Mouse (Mus musculus) ES-CJ7 (cell line): ENCODE data around the gene Adgrf1.

Experiments
- DNase-seq: peaks from one replicate; pipeline ENCODE4 v3.0.0; 2011; ENCODE audit warnings: low read depth, low spot score

The Adgrf1 gene

GRCm38 (mm10) chr17:43361021-43361420, 90.9 kb downstream of the Adgrf1 start:
- no peak for DNase-seq

DNA sequence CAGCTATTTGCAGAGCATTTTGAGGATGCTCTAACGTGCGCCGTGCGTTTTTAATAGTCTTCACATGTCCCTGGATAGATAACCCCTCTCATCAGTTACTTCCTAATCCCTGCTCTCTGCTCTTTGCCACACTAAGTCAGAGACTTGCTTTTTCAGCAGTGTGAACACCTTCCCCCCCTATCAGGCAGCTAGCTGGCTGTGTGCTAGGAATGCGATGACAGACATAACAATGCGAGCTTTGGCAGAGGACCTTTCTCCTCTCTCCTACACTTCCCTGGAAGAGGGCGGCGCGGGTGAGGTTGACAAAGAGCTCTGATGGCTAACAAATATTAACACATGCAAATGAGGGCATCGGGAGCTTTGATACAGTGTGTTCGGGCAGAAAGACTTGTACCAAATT, 92.2 kb downstream of the Adgrf1 start:
- peak; percentile 7 for DNase-seq

DNA sequence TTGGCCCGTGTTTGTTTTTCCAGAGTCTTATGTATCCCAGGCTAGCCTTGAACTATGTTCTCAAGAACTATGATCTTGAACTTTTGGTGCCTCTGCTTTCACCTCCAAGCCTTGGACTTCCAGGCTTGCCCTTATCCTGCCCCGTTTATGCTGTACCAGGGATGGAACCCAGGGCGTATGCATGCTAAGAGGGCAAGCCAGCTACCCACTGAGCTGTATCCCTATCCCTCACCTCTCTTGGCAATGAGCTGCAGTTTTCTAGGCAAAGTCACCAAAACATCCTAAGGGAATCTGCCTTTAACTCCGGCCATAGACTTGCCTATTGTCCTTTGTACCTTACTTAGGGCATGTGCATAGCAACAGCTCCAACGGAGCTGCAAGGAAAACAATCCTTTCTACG, 92.8 kb downstream of the Adgrf1 start:
- DNase-seq = no peak

DNA sequence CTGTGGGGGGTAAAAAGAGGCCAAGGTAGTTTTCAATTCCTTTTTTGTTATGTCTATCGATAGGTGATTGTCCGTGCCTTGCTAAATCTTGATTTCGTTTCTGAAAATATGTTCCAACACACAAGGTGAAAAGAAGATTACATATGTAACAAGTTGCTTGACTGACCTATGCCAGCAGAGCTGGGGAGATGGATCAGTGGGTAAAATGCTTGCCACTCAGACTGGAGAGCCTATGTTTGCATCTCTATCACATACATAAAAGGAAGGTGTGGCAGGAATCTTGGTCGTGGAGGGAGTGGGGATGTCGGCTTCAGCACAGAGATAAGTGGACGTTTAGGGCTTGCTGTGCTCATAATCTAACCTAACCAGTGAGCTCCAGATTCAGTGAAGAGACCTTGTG, 93.8 kb downstream of the Adgrf1 start:
- DNase-seq = peak; percentile 44

DNA sequence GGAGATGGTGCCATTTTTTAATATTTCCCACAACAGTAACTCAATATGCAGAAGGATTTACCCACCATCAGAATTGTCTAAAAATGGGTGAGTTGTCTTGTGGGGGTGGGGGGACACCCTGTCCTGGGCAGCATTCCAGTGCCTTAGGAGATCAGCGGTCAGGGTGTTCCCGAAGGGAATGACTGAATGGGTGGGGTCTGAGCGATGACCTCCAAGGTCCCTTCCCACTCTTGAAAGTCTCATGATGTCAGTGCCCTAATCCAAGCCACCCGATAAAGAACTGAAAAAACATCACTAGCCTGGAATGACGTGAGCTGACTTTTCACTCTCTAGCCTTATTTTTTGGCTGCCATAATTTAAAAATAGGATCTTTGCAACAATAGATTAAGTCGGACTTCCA, 95.2 kb downstream of the Adgrf1 start:
- DNase-seq = no peak

DNA sequence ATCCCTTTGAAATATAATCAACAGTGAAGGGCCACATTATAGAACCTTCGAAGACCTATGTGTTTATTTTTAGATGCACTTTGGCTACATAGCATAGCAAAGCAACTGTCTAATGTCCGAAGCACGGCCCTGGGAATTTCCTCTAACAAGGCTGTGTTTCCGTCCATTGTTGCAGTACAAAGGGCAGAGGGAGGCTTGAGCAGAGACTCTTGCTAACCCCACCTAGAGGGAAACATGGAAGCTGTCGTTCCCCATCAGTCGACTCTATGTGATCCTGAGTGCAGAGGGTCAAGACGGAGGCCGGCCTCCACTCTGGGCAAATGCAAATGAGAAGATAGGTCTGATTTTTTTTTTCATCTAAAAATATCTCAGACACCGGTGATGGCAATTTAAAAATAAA, 96.4 kb downstream of the Adgrf1 start:
- DNase-seq = no peak

GRCm38 (mm10) chr17:43368171-43368576, 98.0 kb downstream of the Adgrf1 start:
- DNase-seq = no peak

GRCm38 (mm10) chr17:43372604-43373003, 102.5 kb downstream of the Adgrf1 start:
- DNase-seq = no peak

DNA sequence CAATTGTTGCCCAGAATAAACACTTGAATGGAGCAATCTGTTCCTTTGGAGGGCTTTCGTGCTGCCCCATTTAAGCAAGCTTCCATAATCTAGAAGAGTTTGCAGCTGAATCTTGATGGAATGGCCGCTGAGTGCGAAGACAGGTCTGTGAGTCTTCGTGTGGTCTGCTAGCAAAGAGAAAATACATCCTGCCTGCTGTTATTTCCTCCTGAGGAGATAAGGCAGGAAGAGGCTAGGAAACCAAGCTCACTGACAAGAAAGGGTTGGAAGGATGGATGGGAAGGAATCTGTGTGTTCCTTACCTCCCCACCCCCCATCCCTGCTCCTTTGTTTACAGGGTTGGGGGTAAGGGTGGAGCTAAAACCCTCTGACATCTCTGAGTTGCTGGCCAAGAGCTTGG, 103.9 kb downstream of the Adgrf1 start:
- DNase-seq = no peak
